Mouse (Mus musculus) heart, embryonic 14.5 days (tissue): ENCODE measurements around the gene Cmtm8. TPM values are rescaled to one million over a fixed set of nuclear protein-coding genes. Genes with fewer than 3 reads are reported as not detected.

Source experiments
- ATAC-seq: fragments of 200-750 bp; cut with Nextera tagmentation; 2 replicates; pipeline ENCODE4 v1.8.0; 2017; ENCODE audit warnings: low read depth, moderate TSS enrichment; ENCODE audit not compliant: insufficient number of reproducible peaks, insufficient read depth, low FRiP score
- H3K27ac ChIP-seq, 2 experiments: fragments of 200-500 bp in 1 of 2; fragments of 300-500 bp in 1 of 2; sonication (generic) in 1 of 2; replicated peaks in 1 of 2; 2 replicates each; pipeline ENCODE4 v1.5.1; 2012 to 2014; ENCODE audit warnings: low read depth in 2 of 2, low read length in 2 of 2, control low read depth in 1 of 2, mild to moderate bottlenecking in 1 of 2, mixed read lengths in 1 of 2; ENCODE audit not compliant: control insufficient read depth in 1 of 2, insufficient read depth in 1 of 2
- H3K27me3 ChIP-seq: fragments of 300-500 bp; sonication (generic); 2 replicates; pipeline ENCODE4 v1.6.1; 2014; ENCODE audit warnings: mild to moderate bottlenecking, low read length, control low read depth; ENCODE audit not compliant: control insufficient read depth, insufficient read depth
- H3K36me3 ChIP-seq: fragments of 300-500 bp; sonication (generic); 2 replicates; pipeline ENCODE4 v1.6.1; 2014; ENCODE audit warnings: mild to moderate bottlenecking, control low read depth, low read length, mixed read lengths; ENCODE audit not compliant: control insufficient read depth, insufficient read depth
- H3K4me1 ChIP-seq, 2 experiments: fragments of 200-500 bp in 1 of 2; fragments of 300-500 bp in 1 of 2; sonication (generic) in 1 of 2; 2 replicates each; pipeline ENCODE4 v1.6.1; 2012 to 2014; ENCODE audit warnings: low read length in 2 of 2, control low read depth in 1 of 2, mixed read lengths in 1 of 2; ENCODE audit not compliant: control insufficient read depth in 2 of 2, insufficient read depth in 2 of 2
- H3K4me2 ChIP-seq: fragments of 300-500 bp; sonication (generic); 2 replicates; pipeline ENCODE4 v1.6.1; 2014; ENCODE audit warnings: mild to moderate bottlenecking, low read length
- H3K4me3 ChIP-seq, 2 experiments: fragments of 200-500 bp in 1 of 2; fragments of 300-500 bp in 1 of 2; sonication (generic) in 1 of 2; 2 replicates each; pipeline ENCODE4 v1.5.1; 2012 to 2014; ENCODE audit warnings: low read length in 2 of 2, mild to moderate bottlenecking in 2 of 2, control low read depth in 1 of 2, low read depth in 1 of 2, moderate library complexity in 1 of 2; ENCODE audit not compliant: control insufficient read depth in 1 of 2, insufficient read depth in 1 of 2
- H3K9ac ChIP-seq: fragments of 300-500 bp; sonication (generic); 2 replicates; pipeline ENCODE4 v1.6.1; 2014; ENCODE audit warnings: mild to moderate bottlenecking, low read length
- H3K9me3 ChIP-seq: fragments of 300-500 bp; sonication (generic); 2 replicates; pipeline ENCODE4 v1.6.1; 2016; ENCODE audit warnings: low read length, control low read depth; ENCODE audit not compliant: control insufficient read depth
- WGBS: fragments of 180-500 bp; shearing (Covaris S2); extraction: QIAGEN DNeasy Blood & Tissue Kit; methylation state at CpG from one replicate; pipeline ENCODE4 v1.1.7; 2014; 5-methylcytosine and 5-hydroxymethylcytosine counted together
- polyA plus RNA-seq: library from polyadenylated mRNA; unstranded; fragments of >200 nt; fragmentation: Nextera tagmentation; extraction: Ambion mirVana; gene quantifications from 2 replicates; pipeline ENCODE4 v1.2.1, GENCODE M21; 2014

Cmtm8 gene
- polyA plus RNA-seq, 1 experiment from 2014 or later = 15.1 TPM

DNA sequence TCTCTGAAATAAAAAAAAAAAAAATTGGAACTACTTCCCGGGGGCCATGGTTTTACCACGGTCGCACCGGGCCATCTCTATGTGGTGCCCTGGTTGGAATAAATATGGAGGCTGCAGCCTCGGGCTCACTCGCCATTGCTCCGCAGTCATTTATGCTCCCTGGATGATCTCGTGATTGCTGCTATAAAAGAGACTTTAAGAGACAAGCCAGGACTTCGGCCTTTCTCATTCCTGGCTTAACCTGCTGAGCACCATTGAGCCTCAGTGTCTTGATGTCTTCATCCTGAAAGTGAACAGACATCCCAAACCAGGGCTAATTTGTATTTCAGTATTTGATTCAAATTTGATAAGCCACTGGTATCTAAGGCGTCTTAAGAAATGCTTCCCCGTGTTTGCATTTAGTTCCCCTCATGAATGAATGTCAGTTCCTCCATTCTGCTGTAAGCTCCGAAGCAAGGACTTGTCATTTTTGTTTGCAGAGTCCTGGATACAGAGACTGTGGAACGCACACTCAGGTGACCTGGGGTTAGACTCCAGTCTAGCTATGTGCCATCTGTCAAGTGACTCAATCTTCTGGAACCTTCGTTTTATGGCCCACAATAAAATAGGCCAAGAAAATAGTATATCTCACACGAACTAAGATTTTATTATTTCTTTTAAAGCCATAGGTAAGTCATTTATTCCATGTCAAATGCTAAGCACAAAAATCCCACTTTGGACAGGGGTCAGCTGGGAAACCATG, 22.2 kb downstream of the Cmtm8 start:
- Histone ChIP-seq H3K4me1 (no peaks in the 10 kb centered on the region), H3K9ac (no peak overlapping the region), H3K27me3 (no peaks in the 10 kb centered on the region), H3K36me3 (no peaks in the 10 kb centered on the region), H3K4me2 (no peak overlapping the region), H3K4me3 (no peak overlapping the region), H3K27ac (no peak overlapping the region), H3K9me3 (no peaks in the 10 kb centered on the region)
- 90% methylated on average over 15 of the region's 15 CpGs for WGBS
- ATAC-seq = no peak

DNA sequence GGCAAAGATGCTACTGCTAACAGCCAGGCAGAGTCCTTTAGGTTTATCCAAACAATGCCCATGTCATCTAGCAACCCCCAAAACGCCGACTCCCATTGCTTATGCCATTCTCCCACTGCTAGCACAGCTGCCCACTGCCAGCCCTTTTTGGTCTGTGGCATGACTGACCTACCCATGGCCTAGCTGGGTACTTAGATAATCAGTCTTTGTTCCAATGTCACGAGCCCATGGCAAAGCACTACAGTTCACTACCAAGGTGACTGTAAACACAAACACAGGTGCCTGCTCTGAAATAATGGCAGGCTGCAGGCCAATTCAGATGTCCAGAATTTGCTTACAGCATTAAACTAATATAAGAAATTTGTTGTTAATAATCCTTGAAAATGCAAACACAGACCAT, 25.0 kb downstream of the Cmtm8 start:
- Histone ChIP-seq H3K36me3 (no peaks in the 10 kb centered on the region), H3K27me3 (no peaks in the 10 kb centered on the region), H3K27ac (no peak overlapping the region), H3K4me3 (no peak overlapping the region), H3K4me2 (no peak overlapping the region), H3K4me1 (no peaks in the 10 kb centered on the region), H3K9ac (no peak overlapping the region), H3K9me3 (no peaks in the 10 kb centered on the region)
- 75% methylated on average over 3 of the region's 3 CpGs for WGBS
- ATAC-seq = no peak

DNA sequence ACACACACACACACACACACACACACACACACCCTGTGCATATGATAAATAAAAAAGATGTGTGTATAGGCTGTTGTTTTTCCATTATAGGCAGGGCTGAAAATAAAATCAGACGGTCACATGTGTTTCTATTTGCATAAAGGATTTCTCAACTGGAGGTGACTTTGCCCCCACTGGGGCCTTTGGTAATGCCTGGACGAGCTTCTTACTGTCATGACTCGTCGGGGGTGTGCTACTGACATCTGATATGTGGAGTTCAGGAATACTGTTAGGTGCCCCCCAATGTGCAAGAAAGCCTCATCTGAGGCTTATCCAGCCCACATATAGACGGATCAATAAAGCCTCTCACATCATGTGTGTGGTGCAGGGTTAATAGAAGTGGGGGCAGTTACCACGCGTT, 26.9 kb downstream of the Cmtm8 start:
- no peaks in the 10 kb centered on the region for H3K9me3 ChIP-seq
- H3K9ac ChIP-seq = no peak overlapping the region
- no peaks in the 10 kb centered on the region for H3K36me3 ChIP-seq
- WGBS = 75% methylated on average over 7 of the region's 7 CpGs
- no peak overlapping the region for H3K27ac ChIP-seq
- H3K4me2 ChIP-seq = no peak overlapping the region
- H3K4me1 ChIP-seq = no peaks in the 10 kb centered on the region
- H3K27me3 ChIP-seq = no peaks in the 10 kb centered on the region
- no peak overlapping the region for H3K4me3 ChIP-seq
- no peak for ATAC-seq

- Histone ChIP-seq H3K9ac (no peak overlapping the region), H3K4me3 (no peak overlapping the region), H3K27me3 (no peaks in the 10 kb centered on the region), H3K9me3 (no peaks in the 10 kb centered on the region), H3K4me1 (no peaks in the 10 kb centered on the region), H3K4me2 (no peak overlapping the region), H3K27ac (no peak overlapping the region), H3K36me3 (no peaks in the 10 kb centered on the region)
- no peak for ATAC-seq
- WGBS = 94% methylated on average over 7 of the region's 7 CpGs
Measured at GRCm38 (mm10) chr9:114816121-114816520, 27.8 kb downstream of the Cmtm8 start.

GRCm38 (mm10) chr9:114815315-114815714, 28.6 kb downstream of the Cmtm8 start:
- Histone ChIP-seq H3K27me3 (no peaks in the 10 kb centered on the region), H3K27ac (no peak overlapping the region), H3K4me3 (no peak overlapping the region), H3K9me3 (no peaks in the 10 kb centered on the region), H3K9ac (no peak overlapping the region), H3K36me3 (no peaks in the 10 kb centered on the region), H3K4me2 (no peak overlapping the region), H3K4me1 (no peaks in the 10 kb centered on the region)
- 58% methylated on average over 4 of the region's 4 CpGs for whole genome bisulfite sequencing
- no peak for ATAC-seq

DNA sequence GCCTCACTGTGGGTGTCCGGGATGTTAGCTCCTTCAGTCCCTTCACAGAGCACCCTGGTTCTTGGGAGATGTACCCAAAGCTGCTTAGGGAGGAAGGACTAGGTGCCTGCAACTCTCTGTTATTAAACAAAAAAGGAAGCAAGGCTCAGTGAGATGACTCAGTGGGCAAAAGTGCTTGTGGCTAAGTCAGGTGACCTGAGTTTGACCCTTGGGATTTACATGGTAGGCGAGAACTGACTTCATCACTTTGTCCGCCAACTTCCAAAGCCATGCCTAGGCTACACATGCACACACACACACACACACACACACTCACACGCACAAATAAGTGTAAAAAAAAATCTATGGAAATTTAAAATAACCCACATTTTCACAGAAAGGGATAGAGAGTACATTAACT, 32.0 kb downstream of the Cmtm8 start:
- Histone ChIP-seq H3K36me3 (no peaks in the 10 kb centered on the region), H3K9ac (no peak overlapping the region), H3K4me3 (no peak overlapping the region), H3K4me1 (peaks cover 4 to 15% of the 10 kb centered on the region in 2 experiments), H3K27ac (no peak overlapping the region), H3K4me2 (no peak overlapping the region), H3K27me3 (no peaks in the 10 kb centered on the region), H3K9me3 (no peaks in the 10 kb centered on the region)
- no peak for ATAC-seq
- 84% methylated on average over 4 of the region's 4 CpGs for WGBS

GRCm38 (mm10) chr9:114810837-114811236, 33.1 kb downstream of the Cmtm8 start:
- H3K9me3 ChIP-seq = no peaks in the 10 kb centered on the region
- H3K4me3 ChIP-seq = no peak overlapping the region
- H3K4me1 ChIP-seq = peaks cover 6 to 19% of the 10 kb centered on the region in 2 experiments
- H3K36me3 ChIP-seq = no peaks in the 10 kb centered on the region
- no peak overlapping the region for H3K4me2 ChIP-seq
- WGBS = 76% methylated on average over 11 of the region's 11 CpGs
- no peaks in the 10 kb centered on the region for H3K27me3 ChIP-seq
- no peak overlapping the region for H3K27ac ChIP-seq
- no peak overlapping the region for H3K9ac ChIP-seq
- no peak for ATAC-seq

DNA sequence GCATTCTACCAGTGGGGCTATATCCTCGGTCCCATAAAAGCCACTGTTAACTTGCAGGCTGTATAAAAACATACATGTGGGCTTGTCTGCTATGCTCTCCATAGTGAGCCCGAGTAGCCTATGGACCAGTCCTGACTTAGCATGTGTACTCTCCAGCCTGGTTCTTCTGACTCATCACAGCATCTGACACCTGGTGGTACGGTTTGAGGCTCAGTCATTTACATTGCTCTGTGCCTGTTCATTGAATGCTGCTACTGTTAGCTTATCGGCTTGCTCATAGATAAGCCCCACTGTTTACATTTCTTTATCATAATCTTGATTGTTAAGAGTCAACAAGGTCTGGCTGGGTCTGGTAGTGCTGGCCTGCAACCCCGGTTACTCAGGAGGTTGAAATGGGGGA, 35.3 kb downstream of the Cmtm8 start:
- 47% methylated on average over 5 of the region's 5 CpGs for WGBS
- no peak for ATAC-seq

More for the DNA sequence above, 35.3 kb downstream of the Cmtm8 start:
- no peak overlapping the region for H3K4me3 ChIP-seq
- H3K9me3 ChIP-seq = no peaks in the 10 kb centered on the region
- H3K4me1 ChIP-seq = peaks cover 16 to 33% of the 10 kb centered on the region in 2 experiments
- H3K36me3 ChIP-seq = no peaks in the 10 kb centered on the region
- no peak overlapping the region for H3K4me2 ChIP-seq
- no peak overlapping the region for H3K27ac ChIP-seq
- no peak overlapping the region for H3K9ac ChIP-seq
- no peaks in the 10 kb centered on the region for H3K27me3 ChIP-seq
